Mouse (Mus musculus) testis, postnatal 10 days (tissue): ENCODE measurements at regions not wholly inside any gene's neighbourhood (a gene's known extent, or its start where the extent isn't known, plus 50 kb on each side); places are given as distances from the start of the nearest gene placed in this dataset.

Experiments used
- DNase-seq: peaks from one replicate; pipeline ENCODE4 v3.0.0; 2021; ENCODE audit warnings: low spot score

DNA sequence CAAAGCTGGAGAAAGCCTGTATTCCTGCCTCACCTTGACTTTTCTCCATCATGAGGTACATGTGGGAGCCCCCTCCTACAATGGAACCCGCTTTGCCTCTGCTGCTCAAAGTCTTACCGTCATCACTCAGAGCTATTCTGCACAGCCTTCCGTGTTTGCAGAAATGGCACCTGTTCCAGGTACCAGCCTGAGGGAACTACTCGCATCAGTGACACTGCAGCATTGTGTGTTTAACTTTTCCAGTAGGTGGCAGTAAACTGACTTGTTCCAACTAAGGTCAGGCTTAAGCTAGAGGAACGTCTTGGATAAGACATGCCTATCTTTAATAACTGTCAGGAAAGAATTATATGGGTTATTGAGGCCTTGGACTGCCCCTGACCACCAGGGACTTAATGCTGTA is 71.4 kb downstream of the Fam173b start:
- no peak for DNase-seq

DNA sequence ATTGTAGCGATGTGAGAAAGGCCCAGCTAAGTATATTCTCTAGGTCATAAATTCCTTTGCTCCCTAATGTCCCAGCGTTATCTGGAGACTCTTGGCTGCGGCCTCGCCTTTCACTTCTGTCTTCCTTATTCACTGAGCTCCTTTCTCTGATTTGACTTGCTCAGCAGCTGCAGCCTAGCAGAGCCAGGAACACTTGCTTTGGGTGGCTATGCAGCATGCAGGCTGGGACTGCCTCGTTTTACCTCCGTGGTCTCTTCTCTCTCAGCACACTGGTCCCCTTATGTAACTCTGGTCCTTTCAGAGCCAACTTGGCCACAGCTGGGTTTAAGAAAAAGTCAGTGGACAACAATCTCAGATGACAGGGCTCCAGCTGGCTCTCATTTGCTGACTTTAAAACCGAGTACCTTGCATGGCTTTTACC is 75.1 kb downstream of the Fam173b start:
- DNase-seq: peak; percentile 57

DNA sequence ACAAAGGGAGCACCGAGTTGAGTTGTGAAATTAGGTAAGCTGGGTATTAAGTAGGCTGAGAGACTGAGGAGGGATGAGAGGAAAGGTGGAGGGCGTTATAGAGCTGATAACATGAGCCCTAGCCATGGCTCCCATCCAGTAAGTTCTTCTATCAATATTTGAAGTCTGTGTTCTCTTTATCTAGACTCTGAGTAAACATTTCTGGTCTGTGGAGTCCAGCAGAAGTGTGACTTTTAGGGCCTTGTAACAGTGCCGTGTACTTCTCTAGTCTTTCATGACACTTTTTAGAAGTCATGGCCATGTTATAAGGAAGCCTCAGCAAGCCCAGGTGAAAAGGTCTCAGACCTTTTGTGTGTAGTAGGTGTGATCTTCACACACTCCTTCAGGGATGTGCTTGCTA is 91.5 kb downstream of the Fam173b start:
- no peak for DNase-seq

DNA sequence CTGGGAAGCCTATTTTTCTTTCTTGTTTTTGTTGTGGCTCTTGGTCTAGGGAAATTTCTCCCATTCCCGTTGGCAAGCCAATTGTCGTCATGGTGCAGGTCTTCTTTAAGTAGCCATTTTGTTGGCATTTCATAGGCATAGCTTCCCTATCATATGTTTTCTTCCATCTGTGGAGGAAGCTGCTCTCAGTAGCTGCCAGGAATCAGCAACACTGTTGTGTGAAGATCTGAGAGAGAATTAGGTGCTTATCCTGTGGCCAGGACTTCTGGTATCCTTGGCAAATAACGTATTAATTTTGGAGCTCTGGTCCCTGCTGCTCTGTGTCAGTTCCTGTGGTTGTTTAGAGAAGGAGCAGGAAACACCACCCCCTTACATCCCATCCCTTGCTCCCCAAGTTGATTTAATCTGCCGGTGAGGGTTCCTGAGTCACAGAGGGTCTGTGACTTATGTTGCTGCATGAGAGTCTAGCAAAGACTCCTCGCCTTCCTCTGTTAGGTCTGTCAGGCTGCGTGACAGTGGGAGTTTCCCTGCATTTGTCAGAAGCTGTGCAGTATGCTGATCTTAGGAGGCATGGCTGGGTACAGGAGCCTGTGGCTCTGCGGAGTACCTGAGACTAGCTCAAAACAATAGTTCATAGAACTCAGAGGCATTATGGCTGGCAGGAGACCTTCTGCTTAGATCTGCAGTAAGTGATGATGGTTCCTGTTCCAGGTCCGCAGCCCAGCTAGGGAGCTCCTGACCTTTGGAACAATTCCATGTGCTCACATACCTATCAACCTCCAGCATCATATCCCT is 93.4 kb downstream of the Fam173b start:
- DNase-seq: no peak

DNA sequence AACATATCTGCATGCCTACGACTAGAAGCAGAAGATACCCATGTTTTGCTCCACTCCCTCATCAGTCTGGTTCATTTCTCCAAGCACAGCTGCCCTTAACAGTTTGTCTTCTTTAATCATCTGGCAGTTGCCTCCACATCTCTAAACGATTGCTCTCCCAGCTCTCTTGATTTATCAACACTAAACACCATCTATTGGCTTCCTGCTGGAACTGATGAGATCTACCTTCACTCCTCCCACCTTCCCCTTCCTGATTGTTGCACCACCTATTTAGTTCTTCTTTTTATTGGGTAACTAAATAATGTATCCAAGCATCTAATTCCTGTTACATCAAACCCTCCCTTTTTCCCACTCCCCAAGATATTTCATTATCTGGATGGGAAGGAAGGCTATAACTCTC is 101.7 kb downstream of the Fam173b start:
- DNase-seq: no peak

DNA sequence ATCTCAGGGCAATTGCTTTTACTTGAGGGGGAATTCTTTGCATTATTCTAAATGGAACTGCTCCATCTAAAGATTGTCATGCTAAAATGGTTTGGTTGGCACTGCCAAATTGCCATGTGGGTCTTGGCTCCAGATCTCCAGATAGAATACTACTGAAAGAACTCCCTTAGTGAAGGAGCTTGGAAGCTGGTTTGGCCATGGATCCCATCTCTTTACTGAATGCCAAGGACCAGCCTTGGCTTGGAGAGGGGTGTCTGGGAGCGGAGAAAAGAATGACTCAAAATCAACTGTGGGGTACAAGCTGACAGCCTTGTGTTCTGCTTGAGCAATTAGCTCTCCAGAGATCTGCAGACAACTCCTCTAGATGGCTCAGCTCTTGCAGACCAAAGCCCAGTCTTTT is 105.8 kb downstream of the Fam173b start:
- no peak for DNase-seq

DNA sequence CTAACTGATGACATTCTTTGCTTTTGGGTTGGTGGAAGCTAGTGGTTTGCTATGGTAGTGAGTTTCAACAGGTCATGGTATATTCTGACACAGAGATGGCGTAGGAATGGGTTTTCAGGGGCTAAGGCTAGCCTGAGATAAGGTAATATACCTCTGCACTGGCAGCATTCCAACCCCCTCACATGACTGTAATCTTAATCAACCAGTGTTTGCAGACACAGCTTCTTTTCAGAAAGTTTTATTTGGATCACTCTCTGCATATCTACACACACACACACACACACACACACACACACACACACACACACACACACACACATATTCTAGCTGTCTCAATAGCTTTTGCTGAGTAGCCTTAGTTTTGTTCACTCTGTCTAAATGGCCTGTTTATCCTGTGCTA is 119.4 kb downstream of the Fam173b start:
- DNase-seq: no peak

DNA sequence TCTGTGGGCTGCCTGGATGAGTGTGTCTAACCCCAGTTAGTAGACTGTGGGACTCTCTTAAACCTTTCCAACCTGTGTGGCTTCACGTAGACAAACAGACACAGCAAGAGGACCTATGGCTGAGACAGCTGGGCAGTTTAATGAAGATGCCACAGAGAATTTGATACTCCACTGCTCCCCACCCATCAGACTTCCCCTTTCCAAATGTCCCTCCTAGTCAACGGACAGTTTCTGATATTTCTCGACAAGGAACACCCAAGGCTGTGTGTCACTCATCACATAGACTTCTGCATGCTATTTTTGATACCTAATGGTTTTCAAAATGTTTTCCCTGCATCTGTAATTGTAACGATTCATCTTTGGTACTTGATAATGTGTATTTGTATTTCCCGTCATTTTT is 120.8 kb downstream of the Fam173b start:
- no peak for DNase-seq

DNA sequence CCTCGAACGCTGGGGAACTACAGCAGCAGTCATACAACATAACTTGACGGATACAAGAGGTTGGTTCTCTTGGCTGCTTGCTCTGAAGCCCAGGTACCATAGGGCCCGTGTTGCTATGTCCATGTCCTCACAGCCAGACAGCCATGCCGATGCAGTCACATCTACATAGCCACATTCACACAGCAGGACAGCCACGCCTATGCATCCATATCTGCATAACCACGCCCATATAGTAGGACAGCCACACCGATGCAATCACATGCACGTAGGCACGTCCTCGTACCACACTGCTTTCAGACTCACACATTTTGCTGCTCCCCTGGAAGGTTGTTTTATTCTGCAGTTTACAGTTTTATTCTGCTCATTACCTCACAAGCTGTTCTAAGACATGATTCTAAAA is 122.6 kb downstream of the Fam173b start:
- DNase-seq: no peak

DNA sequence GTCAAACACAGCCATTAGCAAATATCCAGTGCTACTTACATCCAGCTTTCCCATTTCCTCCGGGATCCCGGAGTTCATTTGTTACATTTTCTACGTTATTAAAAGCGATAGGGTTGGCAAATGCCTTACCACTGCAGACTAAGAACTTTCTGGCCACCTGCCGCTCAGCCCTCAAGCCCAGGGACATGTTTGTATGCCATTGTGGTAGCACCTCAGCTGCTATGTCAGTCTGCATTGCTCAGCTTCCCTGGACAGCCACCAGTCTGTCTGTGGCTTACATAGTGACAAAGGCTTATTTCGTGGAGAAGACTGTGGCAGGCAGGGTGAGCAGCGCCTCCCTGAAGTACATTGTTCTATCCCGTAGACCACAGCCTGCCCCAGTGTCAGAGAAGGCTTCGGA is 127.5 kb downstream of the Fam173b start:
- no peak for DNase-seq

DNA sequence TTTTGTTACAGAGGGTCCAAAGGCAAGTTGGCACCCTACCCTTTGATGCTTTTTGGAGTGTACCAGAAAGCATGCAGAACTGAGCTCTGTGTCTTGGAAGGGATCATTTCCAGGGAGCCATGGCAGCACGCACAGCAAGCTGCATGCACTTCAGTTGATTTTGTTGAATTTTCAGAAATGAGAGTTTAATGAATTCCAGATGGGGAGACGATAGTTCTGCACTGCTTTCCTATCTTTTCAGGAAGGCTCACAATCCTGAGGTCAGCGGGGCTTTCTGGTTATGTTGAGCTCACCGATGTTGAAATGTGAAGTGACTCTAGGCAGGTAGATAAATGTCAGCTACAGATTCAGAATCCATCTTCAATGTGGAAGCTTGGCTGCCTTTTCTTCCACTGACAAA is 140.0 kb downstream of the Fam173b start:
- no peak for DNase-seq

DNA sequence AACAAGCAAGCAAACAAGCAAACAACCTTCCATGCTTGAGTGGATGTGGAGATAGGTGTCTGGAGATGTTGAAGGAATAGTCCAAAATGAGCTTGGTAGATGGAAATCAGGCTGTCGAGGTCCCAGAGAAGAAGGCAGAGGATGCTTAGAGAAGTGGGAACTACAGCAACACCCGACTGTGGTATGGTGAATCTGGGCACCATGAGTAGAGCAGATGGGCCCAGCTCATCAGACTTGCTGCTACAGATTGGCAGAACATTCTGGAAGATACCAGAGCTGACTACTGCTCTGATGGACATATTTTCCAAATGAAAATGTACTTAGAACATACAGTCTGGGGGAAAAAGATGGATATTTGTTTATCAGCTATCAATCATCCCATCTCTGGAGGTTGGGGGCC is 142.9 kb downstream of the Fam173b start:
- DNase-seq: no peak

DNA sequence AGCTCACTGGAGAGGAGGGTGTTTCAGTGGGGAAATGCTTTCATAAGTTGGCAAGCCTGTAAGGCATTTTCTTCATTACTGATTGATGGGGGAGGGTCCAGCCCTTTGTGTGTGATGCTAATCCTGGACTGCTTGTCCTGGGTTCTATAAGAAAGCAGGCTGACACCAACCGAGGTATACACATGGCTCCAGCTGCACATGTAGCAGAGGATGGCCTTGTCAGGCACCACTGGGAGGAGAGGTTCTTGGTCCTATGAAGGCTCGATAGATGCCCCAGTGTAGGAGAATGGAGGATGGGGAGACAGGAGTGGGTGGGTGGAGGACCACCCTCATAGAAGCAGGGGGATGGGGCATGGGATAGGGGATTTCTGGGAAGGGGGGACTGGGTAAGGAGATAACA is 151.0 kb downstream of the Fam173b start:
- no peak for DNase-seq

DNA sequence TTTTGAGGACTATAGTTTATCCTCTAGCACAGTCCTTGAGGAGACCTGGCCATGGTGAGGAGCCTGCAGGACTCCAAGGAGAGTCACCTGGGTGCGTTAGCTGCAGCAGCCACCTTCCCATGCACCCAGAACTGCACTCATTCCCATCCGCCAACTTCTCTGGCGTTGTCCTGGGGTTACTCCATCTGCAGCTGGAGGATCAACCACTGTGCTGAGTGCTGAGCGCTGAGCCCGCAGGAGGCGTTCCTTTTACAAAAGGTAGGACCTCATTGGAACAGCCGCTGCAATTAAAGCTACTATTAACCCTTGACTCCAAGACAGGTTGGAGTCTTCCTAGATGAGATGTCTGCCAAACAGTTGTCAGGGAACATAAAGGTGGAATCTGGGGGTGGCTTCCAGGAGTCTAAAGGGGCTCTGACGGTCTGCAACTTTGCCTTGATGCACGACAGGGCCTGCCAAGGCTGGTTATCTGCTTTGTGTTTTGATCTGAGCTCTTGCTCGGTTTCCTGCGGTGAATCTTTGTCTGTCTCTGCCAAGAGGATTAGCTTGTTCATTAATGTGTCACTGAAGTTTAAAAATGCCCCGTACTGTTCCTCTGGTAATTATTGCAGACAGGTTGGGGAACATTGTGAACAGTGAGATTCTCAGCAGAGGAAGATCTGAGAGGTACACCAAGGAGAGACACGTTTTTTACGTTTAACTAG is 152.1 kb downstream of the Fam173b start:
- DNase-seq: no peak

DNA sequence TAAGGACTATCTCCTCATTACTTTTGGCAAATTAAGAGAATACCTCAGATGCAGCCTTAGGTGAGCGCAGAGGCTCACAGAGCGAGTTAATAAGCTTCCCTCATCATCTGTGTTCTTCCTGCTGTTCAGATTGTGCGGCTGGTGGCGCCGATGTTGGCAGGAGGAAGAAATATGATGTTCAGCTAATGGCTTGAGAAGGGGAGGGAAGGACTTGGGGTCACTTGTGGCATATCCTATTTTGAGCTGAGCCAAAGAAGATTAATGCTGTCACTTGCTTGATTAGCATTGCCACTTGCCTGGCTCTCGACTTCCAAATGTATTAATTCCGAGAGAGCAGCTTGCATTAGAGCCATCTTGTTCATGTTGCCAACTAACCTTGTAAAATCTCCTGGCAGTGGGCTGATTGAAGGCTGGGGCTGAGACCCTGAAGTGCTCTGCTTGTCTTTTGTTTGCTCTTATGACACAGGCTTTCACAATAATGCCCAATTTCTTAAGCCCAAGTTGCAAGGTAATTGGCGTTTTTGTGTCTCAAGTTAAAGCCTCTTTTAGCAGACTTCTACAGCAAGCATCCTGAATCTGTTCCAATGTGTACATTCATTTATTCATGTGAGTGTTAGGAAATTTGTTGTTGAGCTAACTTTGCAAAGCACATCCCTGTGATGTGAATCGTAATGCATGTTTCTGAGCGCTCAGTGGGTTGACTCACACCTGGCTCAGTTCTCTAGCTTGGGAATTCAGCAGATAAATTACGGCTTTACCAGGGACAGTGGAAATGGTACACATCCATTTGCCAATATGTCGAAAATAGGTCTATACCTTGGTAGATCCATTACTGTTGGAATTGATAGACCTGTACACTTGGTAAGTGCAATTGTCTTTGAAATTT is 167.6 kb downstream of the Fam173b start:
- no peak for DNase-seq

DNA sequence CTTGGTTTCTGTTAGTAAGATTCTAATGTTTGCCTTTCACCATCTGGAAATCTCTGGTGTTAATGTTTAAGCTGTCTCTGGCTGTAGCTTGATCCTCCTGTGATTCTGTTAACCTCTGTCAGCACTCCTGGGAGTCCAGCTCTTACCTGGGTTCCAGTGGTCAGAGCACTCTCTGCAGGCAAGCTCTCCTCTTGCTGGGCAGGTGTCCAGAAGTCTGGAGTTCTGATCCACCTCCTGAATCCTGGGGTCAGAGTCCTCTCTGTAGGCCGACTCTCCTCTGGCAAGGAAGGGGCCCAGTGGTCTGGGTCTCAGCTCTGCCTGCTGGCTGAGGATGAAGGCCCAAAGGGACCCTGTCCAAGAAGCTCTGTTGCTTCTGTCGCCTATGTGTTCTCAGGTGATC is 181.4 kb downstream of the Fam173b start:
- DNase-seq: no peak

DNA sequence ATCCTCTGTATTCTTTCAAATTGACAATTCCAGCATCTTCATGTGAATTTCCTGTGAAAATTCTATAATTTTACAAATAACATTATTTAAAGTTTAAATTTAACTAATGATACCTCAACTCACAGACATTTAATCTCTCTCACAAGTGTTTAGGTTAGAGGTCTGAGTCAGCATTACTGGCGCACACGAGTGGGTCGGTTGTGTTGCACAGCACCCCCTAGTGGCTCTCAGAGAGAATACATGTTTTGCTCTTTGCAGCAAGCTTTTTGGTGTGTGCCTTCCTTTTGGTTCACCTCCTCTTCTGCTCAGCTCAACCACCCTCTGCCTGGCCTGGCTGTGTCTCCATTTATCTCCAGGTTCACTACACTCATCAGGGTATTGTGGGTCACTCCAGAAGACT is 183.4 kb downstream of the Fam173b start:
- no peak for DNase-seq

DNA sequence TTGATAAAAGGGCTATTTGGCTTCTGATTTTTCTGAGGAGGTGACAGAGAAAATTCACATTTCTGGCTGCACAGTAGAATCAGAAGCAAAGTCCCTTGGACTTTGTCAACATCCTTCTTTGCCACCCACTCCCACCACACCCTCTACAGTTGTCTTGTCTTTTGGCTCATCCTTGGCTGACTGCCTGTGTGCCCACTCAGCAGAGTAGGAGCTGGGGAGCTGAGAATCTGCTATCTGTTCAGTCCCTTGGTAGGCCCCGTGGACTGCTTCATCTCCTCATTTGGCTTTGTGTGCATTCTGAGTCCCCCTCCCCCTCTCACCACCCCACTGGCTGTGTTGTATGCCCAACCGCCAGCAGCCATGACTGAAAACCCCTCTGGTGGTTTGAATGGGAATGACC is 197.2 kb downstream of the Fam173b start:
- DNase-seq: no peak

DNA sequence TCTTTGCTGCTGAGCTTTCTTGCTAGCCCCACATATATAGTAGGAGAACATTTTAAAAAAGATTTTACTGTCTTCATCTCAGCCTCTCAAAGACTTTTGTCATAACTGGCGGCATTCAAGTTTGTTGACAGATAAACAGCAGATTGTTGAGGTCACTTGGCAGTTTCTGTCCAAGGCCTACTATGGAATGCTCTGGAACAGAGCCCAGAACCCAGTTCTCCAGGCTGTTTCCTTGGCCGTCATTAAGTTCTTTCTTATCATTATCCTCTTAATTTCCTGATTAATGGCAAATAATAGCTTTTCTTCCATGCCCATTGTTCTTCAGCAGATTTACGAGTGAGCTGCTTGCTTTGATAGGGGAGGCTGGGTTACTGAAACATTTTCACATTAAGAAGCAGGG is 203.9 kb downstream of the Fam173b start:
- DNase-seq: no peak

DNA sequence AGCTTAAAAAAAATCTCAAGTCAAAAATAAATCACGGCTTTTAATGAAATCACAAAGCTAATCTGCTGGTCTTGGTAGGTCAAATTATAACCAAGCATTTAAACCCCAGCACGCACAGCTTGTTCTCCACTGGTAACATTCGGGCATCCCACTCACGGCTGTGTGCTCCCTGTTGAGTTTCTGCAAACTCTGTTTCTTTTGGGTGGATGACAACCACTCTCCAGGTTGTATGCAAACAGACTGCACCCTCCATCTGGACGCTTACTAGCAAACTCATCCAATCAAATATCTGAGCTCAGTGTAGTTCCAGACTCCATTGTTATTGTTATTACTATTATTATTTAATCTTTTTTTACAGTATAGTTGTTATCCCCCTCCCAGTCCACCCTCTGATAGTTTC is 213.9 kb downstream of the Fam173b start:
- DNase-seq: no peak

DNA sequence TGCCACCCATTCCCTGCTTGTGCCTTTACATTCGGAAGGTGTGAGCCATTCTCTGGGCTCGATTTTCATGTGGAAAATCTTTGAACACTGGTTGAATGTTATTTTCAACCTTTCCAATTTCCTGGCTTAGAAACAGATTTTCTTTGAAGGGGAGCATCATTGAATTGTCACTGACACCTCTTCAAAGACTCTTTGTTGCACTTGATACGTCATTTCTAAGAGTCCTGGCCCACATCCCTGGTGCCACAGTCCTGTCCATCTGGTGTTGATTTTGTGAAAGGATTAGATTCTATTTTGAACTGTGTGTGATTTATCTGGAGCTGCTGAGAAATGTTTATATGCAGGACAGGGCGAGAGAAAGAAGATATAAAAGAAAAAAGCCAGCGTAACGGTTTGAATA is 217.6 kb downstream of the Fam173b start:
- DNase-seq: no peak

DNA sequence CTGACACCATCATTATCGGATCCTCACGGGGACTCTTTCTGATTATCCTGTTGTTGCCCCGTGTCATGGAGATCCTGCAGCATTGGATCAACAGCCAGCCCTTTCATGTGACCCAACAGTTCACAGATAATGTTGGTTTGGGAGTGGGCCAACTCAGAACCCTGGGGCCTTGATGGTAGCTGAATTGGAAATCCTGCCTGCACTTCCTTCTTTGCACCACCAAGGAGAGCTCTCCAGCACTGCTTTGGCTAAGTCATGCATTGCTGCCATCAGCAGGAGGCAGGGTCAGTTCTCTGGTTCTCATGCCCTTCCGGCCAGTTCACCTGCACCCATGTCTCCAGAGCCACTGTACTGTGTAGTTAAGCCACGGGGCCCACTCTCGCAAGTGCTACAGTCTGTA is 225.6 kb downstream of the Fam173b start:
- peak; percentile 40 for DNase-seq

DNA sequence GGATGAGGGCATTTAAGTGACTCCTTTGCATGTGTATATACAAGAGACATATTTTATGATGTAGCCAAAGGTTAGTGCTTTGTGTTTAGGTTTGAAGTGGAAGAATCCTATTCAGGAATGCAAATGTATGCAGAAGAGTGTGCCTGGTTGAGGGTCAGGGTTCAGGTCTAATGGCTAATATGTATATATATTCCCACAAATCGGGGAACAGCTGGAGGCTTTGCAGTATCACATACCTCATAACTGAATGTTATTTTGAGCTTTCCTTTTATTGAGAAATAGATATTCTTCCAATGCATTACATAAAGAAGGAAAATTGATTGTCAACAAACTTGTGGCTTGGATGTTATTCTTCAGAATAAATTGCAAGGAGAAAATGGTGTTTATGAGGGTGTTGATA is 239.9 kb downstream of the Fam173b start:
- DNase-seq: no peak
